Mouse (Mus musculus) lung, postnatal 10 days (tissue): ENCODE data around the gene Tst.

Experiments
- DNase-seq: peaks from one replicate; pipeline ENCODE4 v3.0.0; 2021

Gene Tst

GRCm38 (mm10) chr15:78384220-78385116 is 21.2 kb downstream of the Tst start:
- no peak for DNase-seq

GRCm38 (mm10) chr15:78383450-78384219 is 22.1 kb downstream of the Tst start:
- no peak for DNase-seq

DNA sequence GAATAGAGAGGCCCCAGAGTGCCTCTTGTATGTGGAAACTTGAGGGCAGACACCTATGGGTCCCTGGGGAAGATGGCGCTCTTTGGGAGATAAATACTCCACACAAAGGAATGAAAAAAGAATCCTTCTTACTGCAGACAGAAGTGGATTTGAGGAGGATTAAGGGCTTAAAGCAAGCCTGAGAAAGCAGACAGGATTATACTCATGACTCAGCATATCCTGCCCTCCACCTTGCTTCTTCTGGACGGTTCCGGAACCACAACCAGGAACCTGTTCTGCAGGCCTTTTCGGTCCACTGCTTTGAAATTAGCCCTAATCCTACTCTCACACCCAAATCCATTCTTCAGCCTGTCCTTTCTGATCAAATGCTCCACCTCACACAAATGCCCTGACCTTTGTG is 23.6 kb downstream of the Tst start:
- DNase-seq = no peak

DNA sequence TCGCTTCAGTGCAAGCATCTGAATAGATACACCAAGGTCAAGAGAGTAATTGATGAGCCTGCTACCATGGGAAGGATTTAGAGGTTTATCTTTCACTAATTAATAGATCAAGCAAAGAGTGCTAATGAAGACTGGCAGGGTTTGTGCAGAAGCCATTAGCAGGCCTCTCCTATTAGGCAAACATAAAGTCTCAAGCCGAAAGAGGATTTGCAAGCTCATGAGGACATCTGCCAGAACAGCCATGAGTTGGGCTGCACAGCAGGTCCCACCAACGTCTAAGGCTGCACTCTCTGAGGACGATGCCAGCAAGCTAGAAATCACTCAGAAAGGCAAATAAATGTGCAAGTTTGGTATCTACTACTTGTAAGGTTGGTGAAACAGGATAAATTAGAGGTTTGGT is 25.0 kb downstream of the Tst start:
- no peak for DNase-seq

GRCm38 (mm10) chr15:78380208-78380607 is 25.5 kb downstream of the Tst start:
- DNase-seq = no peak

GRCm38 (mm10) chr15:78378556-78378955 is 27.2 kb downstream of the Tst start:
- DNase-seq = no peak

- DNase-seq = no peak
Measured at GRCm38 (mm10) chr15:78377859-78378258, 27.8 kb downstream of the Tst start.

DNA sequence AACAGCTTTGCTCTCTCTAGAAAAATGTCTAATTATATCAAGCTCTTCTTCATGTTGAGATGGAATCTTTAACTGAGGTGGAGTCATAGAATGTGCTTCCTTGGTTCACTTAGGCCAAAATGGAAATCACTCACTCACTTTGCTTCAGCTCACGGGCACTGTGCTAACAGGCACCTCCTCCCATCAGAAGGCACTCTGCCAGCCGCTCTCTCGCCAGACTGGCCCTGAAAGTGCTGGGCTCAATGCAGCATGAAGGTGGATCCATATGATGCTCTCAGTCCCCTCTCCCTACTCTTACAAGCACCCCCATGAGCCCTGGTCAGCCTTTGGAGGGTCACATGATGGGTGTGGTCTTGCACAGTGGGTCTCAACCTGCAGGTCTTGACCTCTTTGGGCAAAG is 31.5 kb downstream of the Tst start:
- peak; percentile 38 for DNase-seq

GRCm38 (mm10) chr15:78372796-78373195 is 32.9 kb downstream of the Tst start:
- peak; percentile 48 for DNase-seq

DNA sequence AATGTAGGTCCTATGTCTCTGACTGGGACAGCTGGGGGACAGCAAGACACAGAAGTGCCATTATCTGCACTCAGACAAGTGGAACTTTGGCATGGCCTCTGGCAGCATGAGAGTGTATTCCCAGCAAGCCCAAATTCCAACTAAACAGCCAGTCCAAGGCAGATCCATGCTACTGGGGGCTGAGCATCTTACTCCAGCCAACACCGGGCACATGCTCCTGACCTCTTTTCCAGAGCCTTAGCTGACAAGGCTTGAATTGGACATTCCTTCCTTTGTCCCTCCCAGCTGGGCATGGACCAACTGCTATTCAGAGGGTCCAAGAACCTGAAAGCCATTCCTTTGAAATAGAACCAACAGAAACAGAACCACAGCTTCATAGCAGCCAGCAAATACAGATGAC is 36.1 kb downstream of the Tst start:
- DNase-seq = no peak

- peak; percentile 62 for DNase-seq
Measured at GRCm38 (mm10) chr15:78368926-78369346, 36.8 kb downstream of the Tst start.

- no peak for DNase-seq
Measured at GRCm38 (mm10) chr15:78367811-78368210, 37.9 kb downstream of the Tst start.

DNA sequence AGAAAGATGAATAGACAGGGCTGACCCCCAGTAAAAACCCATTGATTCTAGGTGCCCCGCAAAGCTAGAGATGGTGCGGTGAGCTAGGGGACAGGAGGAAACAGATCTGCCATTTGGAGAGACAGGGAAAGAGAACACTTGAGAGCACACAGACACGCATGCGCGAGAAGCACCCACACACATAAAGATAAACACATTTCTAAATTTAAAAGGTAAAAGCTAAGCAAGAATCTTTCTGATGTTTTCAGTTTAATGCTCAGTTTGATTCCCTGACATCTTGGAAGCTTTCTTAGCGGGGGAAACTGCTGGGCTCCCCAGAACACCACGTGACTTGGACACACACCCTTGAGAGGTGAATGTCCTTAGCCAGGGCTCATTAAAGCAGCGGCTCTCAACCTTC is 38.8 kb downstream of the Tst start:
- DNase-seq = no peak

GRCm38 (mm10) chr15:78365916-78366315 is 39.8 kb downstream of the Tst start:
- no peak for DNase-seq

GRCm38 (mm10) chr15:78355548-78355947 is 50.2 kb downstream of the Tst start:
- no peak for DNase-seq

DNA sequence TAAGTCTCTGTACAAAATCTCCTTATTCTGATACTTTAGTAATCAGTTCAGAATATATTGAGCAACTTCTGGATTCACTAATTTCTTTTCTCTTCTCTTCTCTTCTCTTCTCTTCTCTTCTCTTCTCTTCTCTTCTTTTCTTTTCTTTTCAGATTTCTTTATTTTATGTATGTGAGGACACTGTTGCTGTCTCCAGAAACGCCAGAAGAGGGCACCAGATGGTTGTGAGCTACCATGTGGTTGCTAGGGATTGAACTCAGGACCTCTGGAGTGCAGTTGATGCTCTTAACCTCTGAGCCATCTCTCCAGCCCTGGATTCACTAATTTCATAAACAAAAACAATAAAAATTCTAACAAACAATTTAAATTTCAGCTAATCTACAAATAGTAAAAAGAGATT is 50.7 kb downstream of the Tst start:
- peak; percentile 73 for DNase-seq

DNA sequence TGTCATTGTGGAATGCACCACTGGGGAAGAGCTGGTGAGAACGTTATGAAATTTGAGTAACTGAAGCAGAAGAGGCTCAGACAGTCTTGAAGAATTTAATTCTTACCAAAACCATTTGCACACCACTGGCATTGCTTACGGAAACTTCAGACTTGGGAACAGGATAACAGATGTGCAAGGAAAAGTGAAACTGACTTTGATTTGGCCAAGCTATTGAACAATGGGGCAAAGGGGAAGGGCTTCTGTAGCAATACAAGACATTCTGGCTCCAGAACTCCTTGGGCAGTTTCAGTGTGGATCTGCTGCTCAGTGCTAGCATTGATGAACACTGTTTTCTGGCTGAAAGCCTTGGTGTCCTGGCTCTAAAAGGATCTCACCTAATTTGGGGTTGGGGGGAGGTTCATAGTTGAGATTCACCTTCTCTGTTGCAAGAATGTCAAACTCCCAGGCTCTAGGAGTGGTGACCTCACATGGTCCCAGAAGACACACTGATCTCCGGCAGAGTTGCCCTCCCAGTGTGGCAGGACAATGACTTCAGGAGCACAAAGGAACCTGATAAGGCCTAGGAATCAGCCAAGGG is 54.0 kb downstream of the Tst start:
- DNase-seq = no peak
